Mouse (Mus musculus) lung, embryonic 14.5 days (tissue): ENCODE results near the gene Slc17a6. TPM values are rescaled to one million over a fixed set of nuclear protein-coding genes. Genes with fewer than 3 reads are reported as not detected.

Source experiments
- ATAC-seq: fragments of 200-750 bp; cut with Nextera tagmentation; 2 replicates; pipeline ENCODE4 v1.8.0; 2017; ENCODE audit warnings: mild to moderate bottlenecking, moderate TSS enrichment, moderate library complexity; ENCODE audit not compliant: insufficient read depth
- DNase-seq: peaks from one replicate; pipeline ENCODE4 v3.0.0-alpha.2; 2015
- H3K27ac ChIP-seq: fragments of 300-500 bp; sonication (generic); 2 replicates; pipeline ENCODE4 v1.5.1; 2014; ENCODE audit warnings: low read depth, mild to moderate bottlenecking, moderate library complexity
- H3K27me3 ChIP-seq: fragments of 300-500 bp; sonication (generic); 2 replicates; pipeline ENCODE4 v1.6.1; 2014; ENCODE audit warnings: low read length, control low read depth; ENCODE audit not compliant: insufficient read depth
- H3K36me3 ChIP-seq: fragments of 300-500 bp; sonication (generic); 2 replicates; pipeline ENCODE4 v1.6.1; 2014; ENCODE audit warnings: control low read depth; ENCODE audit not compliant: insufficient read depth
- H3K4me1 ChIP-seq: fragments of 300-500 bp; sonication (generic); 2 replicates; pipeline ENCODE4 v1.6.1; 2014; ENCODE audit warnings: antibody characterized with exemption, control low read depth; ENCODE audit not compliant: insufficient read depth
- H3K4me2 ChIP-seq: fragments of 300-500 bp; sonication (generic); 2 replicates; pipeline ENCODE4 v1.6.1; 2014; ENCODE audit warnings: mild to moderate bottlenecking
- H3K4me3 ChIP-seq: fragments of 300-500 bp; sonication (generic); 2 replicates; pipeline ENCODE4 v1.5.1; 2014; ENCODE audit warnings: low read depth, low read length
- H3K9ac ChIP-seq: fragments of 300-500 bp; sonication (generic); 2 replicates; pipeline ENCODE4 v1.6.1; 2014
- H3K9me3 ChIP-seq: fragments of 300-500 bp; sonication (generic); 2 replicates; pipeline ENCODE4 v1.6.1; 2016; ENCODE audit warnings: low read depth, low read length, control low read depth
- CTCF ChIP-seq: IDR thresholded peaks from 2 replicates; pipeline ENCODE4 v1.5.1; 2016; ENCODE audit warnings: antibody characterized with exemption, low read depth
- WGBS: fragments of 180-500 bp; shearing (Covaris S2); extraction: QIAGEN DNeasy Blood & Tissue Kit; methylation state at CpG from one replicate; pipeline ENCODE4 v1.1.7; 2014; 5-methylcytosine and 5-hydroxymethylcytosine counted together
- polyA plus RNA-seq: library from polyadenylated mRNA; unstranded; fragments of >200 nt; fragmentation: Nextera tagmentation; extraction: Ambion mirVana; gene quantifications from 2 replicates; pipeline ENCODE4 v1.2.1, GENCODE M21; 2014

Gene Slc17a6
- polyA plus RNA-seq, result not detected in 2 replicates

DNA sequence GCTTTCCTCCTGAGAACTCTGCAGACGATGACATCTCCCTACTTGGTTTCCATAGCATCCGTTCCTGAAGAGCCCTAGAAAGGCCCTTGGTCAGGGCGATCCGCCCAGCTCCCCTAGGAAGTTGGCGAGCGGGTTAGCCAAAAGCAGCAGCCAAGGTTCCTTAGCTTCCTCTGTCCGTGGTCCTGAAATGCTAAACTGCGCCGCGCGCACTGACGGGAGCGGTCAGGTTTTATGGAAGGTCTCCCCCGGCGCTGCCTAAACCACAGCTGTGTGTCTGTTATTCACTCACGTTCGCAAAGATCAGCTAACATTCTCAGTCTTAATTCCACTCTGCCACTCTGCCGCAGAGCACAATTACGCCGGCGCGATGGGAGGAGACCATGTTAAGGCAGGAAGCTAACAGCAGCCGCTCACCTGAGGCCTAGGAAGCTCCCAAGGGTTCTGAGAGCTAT is at the start of gene Slc17a6:
Gene Slc17a6 (plus strand): TSS at position 313 of the 452 bp plus-strand sequence.
- Histone ChIP-seq H3K9me3 (no peaks in the 10 kb centered on the region), H3K4me1 (no peaks in the 10 kb centered on the region), H3K4me3 (no peak within 1 kb of the TSS), H3K27me3 (peaks cover 52% of the 10 kb centered on the region), H3K4me2 (no peak within 1 kb of the TSS), H3K27ac (no peak within 1 kb of the TSS), H3K9ac (no peak within 1 kb of the TSS), H3K36me3 (no peaks in the 10 kb centered on the region)
- no peak for TF ChIP-seq CTCF
- WGBS, result under 1% methylated on average over 23 of the region's 23 CpGs
- ATAC-seq, result peak; percentile 65; the same call in 1 of the 2 replicates
- peak; percentile 92 for DNase-seq

GRCm38 (mm10) chr7:51600021-51600420 is 21.8 kb upstream of the Slc17a6 start:
- H3K27ac ChIP-seq, result no peak overlapping the region
- no peak overlapping the region for H3K9ac ChIP-seq
- H3K4me3 ChIP-seq, result no peak overlapping the region
- no peaks in the 10 kb centered on the region for H3K9me3 ChIP-seq
- ATAC-seq (no peak), DNase-seq (no peak)
- H3K27me3 ChIP-seq, result no peaks in the 10 kb centered on the region
- no peaks in the 10 kb centered on the region for H3K36me3 ChIP-seq
- WGBS, result 71% methylated on average over 4 of the region's 4 CpGs
- TF ChIP-seq CTCF, result no peak
- no peak overlapping the region for H3K4me2 ChIP-seq
- H3K4me1 ChIP-seq, result no peaks in the 10 kb centered on the region

GRCm38 (mm10) chr7:51603741-51604140 is 18.1 kb upstream of the Slc17a6 start:
- Histone ChIP-seq H3K27ac (no peak overlapping the region), H3K27me3 (no peaks in the 10 kb centered on the region), H3K9ac (no peak overlapping the region), H3K4me1 (no peaks in the 10 kb centered on the region), H3K4me3 (no peak overlapping the region), H3K36me3 (no peaks in the 10 kb centered on the region), H3K9me3 (no peaks in the 10 kb centered on the region), H3K4me2 (no peak overlapping the region)
- DNase-seq (no peak), ATAC-seq (no peak)
- TF ChIP-seq CTCF, result no peak
- WGBS, result 83% methylated on average over 12 of the region's 12 CpGs

GRCm38 (mm10) chr7:51614404-51614803 is 7.4 kb upstream of the Slc17a6 start:
- 35% methylated on average over 5 of the region's 5 CpGs for WGBS
- DNase-seq (peak; percentile 61), ATAC-seq (no peak)
- no peak overlapping the region for H3K4me2 ChIP-seq
- no peaks in the 10 kb centered on the region for H3K9me3 ChIP-seq
- no peak overlapping the region for H3K9ac ChIP-seq
- no peaks in the 10 kb centered on the region for H3K36me3 ChIP-seq
- no peak overlapping the region for H3K27ac ChIP-seq
- no peak overlapping the region for H3K4me3 ChIP-seq
- H3K4me1 ChIP-seq, result no peaks in the 10 kb centered on the region
- no peaks in the 10 kb centered on the region for H3K27me3 ChIP-seq
- TF ChIP-seq CTCF, result peak; percentile 56

GRCm38 (mm10) chr7:51617941-51618340 is 3.9 kb upstream of the Slc17a6 start:
- no peaks in the 10 kb centered on the region for H3K9me3 ChIP-seq
- H3K36me3 ChIP-seq, result no peaks in the 10 kb centered on the region
- H3K9ac ChIP-seq, result no peak overlapping the region
- TF ChIP-seq CTCF, result peak; percentile 30; the same call in 1 of the 2 replicates
- H3K27ac ChIP-seq, result no peak overlapping the region
- H3K4me3 ChIP-seq, result no peak overlapping the region
- H3K27me3 ChIP-seq, result peaks cover 18% of the 10 kb centered on the region
- H3K4me2 ChIP-seq, result no peak overlapping the region
- peak; percentile 73 for DNase-seq
- H3K4me1 ChIP-seq, result no peaks in the 10 kb centered on the region
- ATAC-seq, result no peak

GRCm38 (mm10) chr7:51618412-51618811 is 3.4 kb upstream of the Slc17a6 start:
- TF ChIP-seq CTCF, result no peak
- Histone ChIP-seq H3K9me3 (no peaks in the 10 kb centered on the region), H3K4me2 (no peak overlapping the region), H3K27ac (no peak overlapping the region), H3K4me3 (no peak overlapping the region), H3K36me3 (no peaks in the 10 kb centered on the region), H3K27me3 (peaks cover 19% of the 10 kb centered on the region), H3K9ac (no peak overlapping the region), H3K4me1 (no peaks in the 10 kb centered on the region)
- WGBS, result 26% methylated on average over 2 of the region's 2 CpGs
- no peak for DNase-seq
- ATAC-seq, result no peak

GRCm38 (mm10) chr7:51619977-51620376 is 1.8 kb upstream of the Slc17a6 start:
- no peak for DNase-seq
- Histone ChIP-seq H3K4me3 (no peak overlapping the region), H3K27me3 (peaks cover 35% of the 10 kb centered on the region), H3K4me2 (no peak overlapping the region), H3K4me1 (no peaks in the 10 kb centered on the region), H3K27ac (no peak overlapping the region), H3K9me3 (no peaks in the 10 kb centered on the region), H3K9ac (no peak overlapping the region), H3K36me3 (no peaks in the 10 kb centered on the region)
- 41% methylated on average over 1 of the region's 1 CpGs for WGBS
- no peak for ATAC-seq
- no peak for TF ChIP-seq CTCF

GRCm38 (mm10) chr7:51622196-51622595 is 390 bp downstream of the Slc17a6 start:
- ATAC-seq (no peak), DNase-seq (no peak)
- Histone ChIP-seq H3K36me3 (no peaks in the 10 kb centered on the region), H3K9me3 (no peaks in the 10 kb centered on the region), H3K9ac (no peak overlapping the region), H3K4me1 (no peaks in the 10 kb centered on the region), H3K4me3 (no peak overlapping the region), H3K4me2 (no peak overlapping the region), H3K27ac (no peak overlapping the region), H3K27me3 (peaks cover 57% of the 10 kb centered on the region)
- 2% methylated on average over 18 of the region's 18 CpGs for WGBS
- no peak for TF ChIP-seq CTCF
